Mouse (Mus musculus) bone marrow, adult 2 months (tissue): ENCODE data around the gene Prkcz.

ENCODE experiments used
- CTCF ChIP-seq: fragments of 200-500 bp; IDR thresholded peaks from 2 replicates; pipeline ENCODE4 v1.5.1; 2011; ENCODE audit warnings: low read length, control low read depth; ENCODE audit not compliant: control insufficient read depth, insufficient read depth
- POLR2A ChIP-seq: fragments of 200-500 bp; IDR thresholded peaks from 2 replicates; pipeline ENCODE4 v1.6.1; 2011; ENCODE audit warnings: low read depth, mild to moderate bottlenecking, control low read depth, low read length, borderline replicate concordance; ENCODE audit not compliant: control insufficient read depth

GRCm38 (mm10) chr4:155288586-155288985 is 72.6 kb downstream of the Prkcz start:
- no peak for TF ChIP-seq CTCF
- TF ChIP-seq POLR2A, result no peak
